Mouse (Mus musculus) heart, embryonic 15.5 days (tissue): ENCODE measurements around the gene Ell. TPM values are rescaled to one million over a fixed set of nuclear protein-coding genes. Genes with fewer than 3 reads are reported as not detected.

ENCODE experiments used
- ATAC-seq: fragments of 200-750 bp; cut with Nextera tagmentation; replicated peaks from 2 replicates; pipeline ENCODE4 v1.8.0; 2017; ENCODE audit warnings: low read depth, moderate TSS enrichment; ENCODE audit not compliant: insufficient number of reproducible peaks, insufficient read depth, low FRiP score
- H3K27ac ChIP-seq: fragments of 300-500 bp; sonication (generic); 2 replicates; pipeline ENCODE4 v1.5.1; 2015; ENCODE audit warnings: mild to moderate bottlenecking, inconsistent platforms
- H3K27me3 ChIP-seq: fragments of 300-500 bp; sonication (generic); 2 replicates; pipeline ENCODE4 v1.6.1; 2015; ENCODE audit warnings: inconsistent platforms
- H3K36me3 ChIP-seq: fragments of 300-500 bp; sonication (generic); 2 replicates; pipeline ENCODE4 v1.6.1; 2015; ENCODE audit warnings: mild to moderate bottlenecking, inconsistent platforms
- H3K4me1 ChIP-seq: fragments of 300-500 bp; sonication (generic); replicated peaks from 2 replicates; pipeline ENCODE4 v1.6.1; 2015; ENCODE audit warnings: inconsistent platforms
- H3K4me2 ChIP-seq: fragments of 300-500 bp; sonication (generic); 2 replicates; pipeline ENCODE4 v1.6.1; 2015; ENCODE audit warnings: inconsistent platforms, mild to moderate bottlenecking, moderate library complexity
- H3K4me3 ChIP-seq: fragments of 300-500 bp; sonication (generic); 2 replicates; pipeline ENCODE4 v1.5.1; 2015; ENCODE audit warnings: mild to moderate bottlenecking, inconsistent platforms
- H3K9ac ChIP-seq: fragments of 300-500 bp; sonication (generic); 2 replicates; pipeline ENCODE4 v1.6.1; 2015; ENCODE audit warnings: mild to moderate bottlenecking, inconsistent platforms
- H3K9me3 ChIP-seq: fragments of 300-500 bp; sonication (generic); replicated peaks from 2 replicates; pipeline ENCODE4 v1.6.1; 2016; ENCODE audit warnings: inconsistent platforms
- WGBS: fragments of 180-500 bp; shearing (Covaris S2); methylation state at CpG from one replicate; pipeline ENCODE4 v1.1.7; 2015; ENCODE audit warnings: mixed read lengths; 5-methylcytosine and 5-hydroxymethylcytosine counted together
- polyA plus RNA-seq: library from polyadenylated mRNA; unstranded; fragments of >200 nt; fragmentation: Nextera tagmentation; extraction: Ambion mirVana; gene quantifications from 2 replicates; pipeline ENCODE4 v1.2.1, GENCODE M21; 2015

Ell gene
- polyA plus RNA-seq, 1 experiment from 2014 or later: 10.8 TPM

DNA sequence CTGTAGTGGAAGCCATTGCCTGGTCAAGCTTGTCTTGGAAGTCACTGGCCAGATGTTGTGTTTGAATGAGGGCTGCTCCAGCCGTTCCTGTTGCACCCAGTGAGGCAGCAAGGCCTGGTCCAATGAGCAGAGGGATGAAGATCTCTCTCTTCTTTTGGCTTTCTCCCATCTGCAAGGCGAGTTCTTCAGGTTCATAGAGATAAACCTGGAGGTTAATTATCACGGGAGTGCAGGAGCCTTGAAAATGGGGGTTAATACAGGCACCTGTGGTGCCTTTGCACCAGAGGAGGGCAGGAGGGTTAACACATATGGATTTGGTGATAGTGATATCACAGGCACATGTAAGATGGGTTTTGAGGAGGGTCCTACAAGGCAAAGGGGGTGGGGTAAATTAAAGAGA is 83.0 kb downstream of the Ell start:
- 42% methylated on average over 3 of the region's 3 CpGs for whole genome bisulfite sequencing
- Histone ChIP-seq H3K27ac (no peak overlapping the region), H3K4me3 (no peak overlapping the region), H3K9ac (no peak overlapping the region), H3K9me3 (no peaks in the 10 kb centered on the region), H3K27me3 (peaks cover 15% of the 10 kb centered on the region), H3K4me2 (no peak overlapping the region), H3K4me1 (peaks cover 4% of the 10 kb centered on the region; the same call in 1 of the 2 replicates), H3K36me3 (no peaks in the 10 kb centered on the region)
- ATAC-seq: no peak

DNA sequence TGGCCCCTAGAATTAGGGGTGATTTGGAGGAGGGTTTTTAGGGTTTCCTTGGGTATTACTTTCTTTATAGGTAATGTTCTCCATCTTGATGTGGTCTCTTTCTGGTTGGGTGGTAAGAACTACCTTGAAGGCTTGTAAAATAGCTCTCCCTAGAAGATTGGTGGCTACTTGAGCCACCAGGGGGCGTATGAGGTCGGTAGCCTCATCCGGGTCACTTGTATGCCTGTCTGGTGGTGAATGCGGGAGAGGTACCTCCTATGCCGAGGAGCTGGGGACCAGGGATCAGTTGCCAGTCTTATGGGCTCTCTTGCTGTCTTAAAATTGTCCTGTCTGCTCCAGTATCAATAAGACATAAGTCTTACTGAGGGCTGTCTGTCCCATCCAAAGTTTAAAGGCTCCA is 85.8 kb downstream of the Ell start:
- no peak overlapping the region for H3K9ac ChIP-seq
- WGBS: 18% methylated on average over 5 of the region's 5 CpGs
- H3K9me3 ChIP-seq: no peaks in the 10 kb centered on the region
- H3K36me3 ChIP-seq: no peaks in the 10 kb centered on the region
- no peak overlapping the region for H3K27ac ChIP-seq
- H3K4me2 ChIP-seq: no peak overlapping the region
- H3K4me3 ChIP-seq: no peak overlapping the region
- peaks cover 12% of the 10 kb centered on the region for H3K27me3 ChIP-seq
- no peak for ATAC-seq
- peaks cover 11% of the 10 kb centered on the region for H3K4me1 ChIP-seq

DNA sequence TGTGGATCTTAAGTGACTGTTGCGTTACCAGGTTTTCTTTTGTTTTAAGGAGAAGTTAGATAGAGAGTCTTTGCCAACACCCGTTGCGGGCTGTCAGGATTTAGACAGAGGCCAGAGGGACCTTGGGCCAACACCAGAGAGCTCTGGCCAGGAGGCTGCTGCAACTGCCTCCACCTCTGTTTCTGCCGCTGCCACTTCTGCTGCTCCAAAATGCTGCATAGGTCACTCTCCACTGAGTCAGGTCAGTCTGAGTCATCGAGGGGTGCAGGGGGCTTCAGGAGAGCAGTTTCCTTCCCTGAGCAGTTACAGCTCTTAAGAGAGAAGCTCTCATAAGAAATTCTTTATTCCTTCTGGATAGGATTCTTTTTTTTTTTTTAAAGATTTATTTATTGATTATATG is 87.8 kb downstream of the Ell start:
- no peak overlapping the region for H3K4me2 ChIP-seq
- no peak overlapping the region for H3K9ac ChIP-seq
- H3K27me3 ChIP-seq: peaks cover 4% of the 10 kb centered on the region
- peaks cover 30% of the 10 kb centered on the region for H3K4me1 ChIP-seq
- H3K36me3 ChIP-seq: no peaks in the 10 kb centered on the region
- H3K4me3 ChIP-seq: no peak overlapping the region
- no peak overlapping the region for H3K27ac ChIP-seq
- 76% methylated on average over 5 of the region's 5 CpGs for WGBS
- ATAC-seq: no peak
- no peaks in the 10 kb centered on the region for H3K9me3 ChIP-seq

DNA sequence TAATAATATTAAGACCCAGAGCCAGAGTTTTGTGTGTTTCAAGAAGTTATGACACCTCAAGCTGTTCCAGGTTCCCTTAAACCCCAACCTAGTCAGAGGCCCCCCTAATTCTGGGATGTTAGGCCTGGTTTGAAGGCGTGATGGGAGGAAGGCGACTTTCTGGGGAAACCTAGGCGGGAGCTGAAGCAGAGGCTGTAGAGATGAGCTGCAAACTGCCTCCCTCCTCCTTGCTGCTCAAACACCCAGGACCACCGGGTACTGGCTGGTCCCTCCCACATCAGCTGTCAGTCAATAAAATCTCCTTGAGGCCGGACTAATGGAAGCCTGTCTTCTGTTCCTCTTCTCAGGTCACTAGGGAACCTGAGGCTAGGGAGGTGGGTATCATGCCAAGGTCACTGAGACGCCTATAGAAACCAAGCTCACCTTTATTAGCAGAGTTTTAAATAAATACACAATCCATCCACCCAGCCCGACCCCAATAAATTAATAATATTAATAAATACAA is 89.8 kb downstream of the Ell start:
- Histone ChIP-seq H3K27me3 (no peaks in the 10 kb centered on the region), H3K9ac (peak overlapping the region; percentile 58), H3K36me3 (no peaks in the 10 kb centered on the region), H3K4me3 (peak overlapping the region; percentile 53), H3K9me3 (no peaks in the 10 kb centered on the region), H3K4me2 (peak overlapping the region; percentile 66), H3K4me1 (peaks cover 42% of the 10 kb centered on the region), H3K27ac (peak overlapping the region; percentile 73)
- 54% methylated on average over 7 of the region's 7 CpGs for WGBS
- ATAC-seq: no peak

DNA sequence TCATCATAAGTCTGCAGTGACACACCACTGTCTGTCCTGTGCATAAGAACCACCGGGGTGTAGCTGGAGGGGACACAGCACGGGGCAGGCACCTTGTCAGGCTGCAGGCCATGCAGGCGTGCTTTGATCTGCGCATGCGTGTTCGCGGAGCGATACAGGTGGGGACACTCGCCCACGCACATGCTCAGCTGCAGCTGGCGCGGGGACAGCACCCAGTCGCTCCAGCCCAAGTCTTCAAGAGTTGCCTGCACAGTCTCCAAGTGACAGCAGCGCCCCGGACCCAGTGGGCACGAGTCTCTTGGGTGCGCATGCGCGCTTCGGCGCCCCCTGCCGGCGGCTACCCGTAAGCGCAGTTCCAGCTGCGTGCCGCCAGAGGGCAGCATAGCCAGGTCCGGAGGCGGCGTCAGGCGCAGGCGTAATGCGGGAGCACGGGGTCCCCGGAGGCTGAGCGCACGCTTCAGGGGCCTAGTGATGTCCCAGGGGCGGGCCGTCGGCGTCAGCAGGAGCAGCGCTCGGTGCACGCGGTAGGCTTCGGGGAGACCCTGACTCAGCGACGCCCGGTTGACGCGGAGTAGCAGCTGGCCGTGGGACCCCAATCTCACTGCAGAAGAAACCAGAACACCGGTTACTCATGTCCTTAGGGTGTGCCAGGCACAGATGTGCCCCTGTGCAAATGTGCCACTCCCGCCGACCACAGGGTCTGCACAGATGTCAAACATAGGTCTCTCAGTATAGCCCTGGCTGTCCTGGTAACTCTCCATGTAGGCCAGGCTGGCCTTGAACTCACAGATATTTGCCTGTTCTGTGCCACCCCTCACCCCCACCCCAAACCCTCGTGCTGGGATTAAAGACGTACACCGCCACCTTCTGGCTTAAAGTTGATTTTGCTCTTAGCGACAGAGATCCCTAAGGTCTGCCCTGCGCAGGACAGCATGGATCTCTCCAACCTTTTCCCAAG is 90.6 kb downstream of the Ell start:
- H3K9ac ChIP-seq: peak overlapping the region; percentile 58
- no peaks in the 10 kb centered on the region for H3K36me3 ChIP-seq
- peak overlapping the region; percentile 53 for H3K4me3 ChIP-seq
- H3K4me1 ChIP-seq: peaks cover 50% of the 10 kb centered on the region
- no peaks in the 10 kb centered on the region for H3K9me3 ChIP-seq
- peak; percentile 83 for ATAC-seq
- peak overlapping the region; percentile 73 for H3K27ac ChIP-seq
- H3K4me2 ChIP-seq: peak overlapping the region; percentile 66
- 2% methylated on average over 60 of the region's 60 CpGs for WGBS
- H3K27me3 ChIP-seq: no peaks in the 10 kb centered on the region

DNA sequence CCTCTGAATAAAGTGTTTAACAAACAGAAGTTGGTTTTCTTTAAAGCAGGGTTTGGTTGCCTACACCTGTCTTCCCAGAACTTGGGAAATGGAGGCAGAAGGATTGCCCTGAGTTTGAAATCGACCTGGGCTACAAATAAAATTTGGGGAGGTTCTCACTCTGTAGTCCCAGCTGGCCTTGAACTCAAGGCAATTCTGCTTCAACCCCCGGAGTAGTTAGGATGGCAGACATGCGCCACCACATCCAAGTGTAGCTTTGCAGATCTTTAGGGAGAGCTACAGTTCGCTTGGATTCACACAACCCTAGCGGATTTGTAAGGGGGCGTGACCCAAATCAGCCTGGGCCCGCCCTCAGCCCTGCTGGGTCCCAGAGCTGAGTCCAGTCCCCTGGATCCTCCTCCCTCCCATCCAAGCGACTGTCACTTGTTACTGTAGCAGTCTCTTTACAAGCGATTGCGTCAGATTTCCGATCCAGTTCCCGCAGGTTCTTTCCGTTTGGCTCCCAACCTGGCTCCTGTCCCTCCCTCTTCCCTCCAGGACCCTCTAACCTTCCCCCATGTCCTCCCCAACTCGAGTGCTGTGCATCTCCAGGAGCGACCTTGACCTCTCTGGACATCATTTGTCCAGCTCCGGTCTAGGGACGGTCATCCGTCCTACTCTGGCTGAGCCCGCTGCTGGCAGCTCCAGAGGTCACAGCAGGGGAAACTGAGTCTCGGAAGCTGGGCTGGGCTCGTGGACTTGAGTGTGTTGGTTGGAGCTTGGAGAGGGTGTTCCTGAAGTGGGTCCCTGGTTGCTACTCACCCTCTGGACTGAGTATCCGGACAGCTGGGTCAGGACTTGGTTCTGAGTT is 91.5 kb downstream of the Ell start:
- 16% methylated on average over 22 of the region's 22 CpGs for WGBS
- peaks cover 48% of the 10 kb centered on the region for H3K4me1 ChIP-seq
- H3K36me3 ChIP-seq: no peaks in the 10 kb centered on the region
- H3K27me3 ChIP-seq: no peaks in the 10 kb centered on the region
- peak overlapping the region; percentile 73 for H3K27ac ChIP-seq
- peak; percentile 21; the same call in 1 of the 2 replicates for ATAC-seq
- no peaks in the 10 kb centered on the region for H3K9me3 ChIP-seq
- H3K4me3 ChIP-seq: peak overlapping the region; percentile 53
- H3K9ac ChIP-seq: peak overlapping the region; percentile 5; the same call in 1 of the 2 replicates
- peak overlapping the region; percentile 66 for H3K4me2 ChIP-seq

DNA sequence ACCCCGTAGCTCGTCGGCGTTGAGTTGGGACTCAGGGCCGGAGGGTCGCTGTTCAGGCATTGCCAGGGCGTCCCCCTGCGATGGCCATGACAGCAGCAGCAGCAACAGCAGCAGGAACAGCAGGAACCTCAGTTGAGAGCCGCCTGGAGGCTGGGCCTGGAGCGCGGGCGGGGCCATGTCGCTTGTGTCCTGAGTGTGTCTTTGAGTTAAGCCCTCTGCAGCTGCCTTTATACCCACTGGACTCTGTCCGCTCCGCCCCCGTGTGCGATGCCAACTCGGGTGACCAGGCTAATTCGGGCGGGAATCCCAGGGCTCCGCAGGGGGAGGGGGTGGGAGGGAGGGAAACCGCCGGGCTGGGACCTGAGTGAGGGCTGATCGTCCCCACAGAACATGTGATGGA is 92.2 kb downstream of the Ell start:
- peak overlapping the region; percentile 53 for H3K4me3 ChIP-seq
- H3K27ac ChIP-seq: peak overlapping the region; percentile 73
- ATAC-seq: no peak; the same call in 1 of the 2 replicates

DNA sequence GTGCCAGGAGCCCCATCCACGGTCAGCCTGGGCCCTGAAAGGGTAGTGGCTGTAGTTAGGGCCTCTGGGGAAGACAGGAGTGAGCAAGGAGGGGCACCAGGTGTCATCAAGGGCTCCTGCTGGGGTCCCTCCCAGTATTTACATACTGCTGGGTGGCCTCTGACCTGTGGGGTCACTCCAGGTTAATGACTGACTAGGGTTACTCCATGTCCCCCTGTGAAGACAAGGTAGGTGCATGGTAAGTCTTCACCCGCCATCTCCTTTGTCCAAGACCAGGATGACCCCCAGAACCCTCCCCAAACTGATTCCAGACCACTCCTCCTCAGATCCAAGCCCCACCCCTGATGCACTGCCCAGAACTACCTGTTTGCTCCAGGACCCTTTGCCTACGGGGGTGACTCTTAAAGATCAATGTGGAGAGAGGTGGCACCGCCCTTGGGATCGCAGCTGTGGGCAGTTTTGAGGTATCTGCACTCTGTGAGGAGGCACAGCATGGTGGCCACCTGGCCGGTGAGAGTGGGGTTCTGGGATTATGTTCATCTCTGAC is 93.2 kb downstream of the Ell start, which contains the start of gene Gdf15:
Gene Gdf15 (minus strand): TSS at position 111 of the 547 bp plus-strand sequence.
- Histone ChIP-seq H3K9ac (no peak within 1 kb of the TSS), H3K4me2 (peak within 1 kb of the TSS; percentile 66), H3K27me3 (no peaks in the 10 kb centered on the region), H3K36me3 (no peaks in the 10 kb centered on the region), H3K27ac (peak within 1 kb of the TSS; percentile 73), H3K4me1 (peaks cover 51% of the 10 kb centered on the region), H3K9me3 (no peaks in the 10 kb centered on the region), H3K4me3 (peak within 1 kb of the TSS; percentile 53)
- ATAC-seq: no peak
- WGBS: 83% methylated on average over 6 of the region's 6 CpGs

More for the DNA sequence above, 92.2 kb downstream of the Ell start:
- WGBS: 11% methylated on average over 24 of the region's 24 CpGs
- no peak overlapping the region for H3K9ac ChIP-seq
- H3K4me2 ChIP-seq: peak overlapping the region; percentile 66
- no peaks in the 10 kb centered on the region for H3K36me3 ChIP-seq
- H3K27me3 ChIP-seq: no peaks in the 10 kb centered on the region
- peaks cover 48% of the 10 kb centered on the region for H3K4me1 ChIP-seq
- H3K9me3 ChIP-seq: no peaks in the 10 kb centered on the region

DNA sequence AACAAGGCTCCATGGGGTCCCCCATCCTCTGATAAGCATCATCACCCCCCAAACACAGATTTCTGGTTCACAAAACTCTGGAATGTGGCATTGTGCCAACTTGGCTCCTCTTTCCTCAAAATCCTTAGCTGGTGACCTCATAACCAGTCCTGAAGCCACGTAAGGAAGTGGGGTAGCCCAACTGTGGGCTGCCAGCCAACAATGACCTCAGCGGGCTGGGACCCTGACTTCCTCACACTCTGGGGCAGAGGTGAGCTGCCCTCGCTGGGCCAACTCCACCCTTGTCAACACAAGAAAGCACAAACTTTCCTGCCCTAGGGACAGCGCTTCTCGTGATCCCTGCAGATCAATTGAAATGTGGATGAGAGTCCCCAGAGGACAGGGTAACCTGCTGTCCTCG is 94.8 kb downstream of the Ell start:
- Histone ChIP-seq H3K27ac (peak overlapping the region; percentile 64), H3K4me1 (peaks cover 61% of the 10 kb centered on the region), H3K4me3 (no peak overlapping the region), H3K27me3 (no peaks in the 10 kb centered on the region), H3K9ac (no peak overlapping the region), H3K9me3 (no peaks in the 10 kb centered on the region), H3K36me3 (no peaks in the 10 kb centered on the region), H3K4me2 (no peak overlapping the region)
- no peak for ATAC-seq
- 23% methylated on average over 6 of the region's 6 CpGs for WGBS

DNA sequence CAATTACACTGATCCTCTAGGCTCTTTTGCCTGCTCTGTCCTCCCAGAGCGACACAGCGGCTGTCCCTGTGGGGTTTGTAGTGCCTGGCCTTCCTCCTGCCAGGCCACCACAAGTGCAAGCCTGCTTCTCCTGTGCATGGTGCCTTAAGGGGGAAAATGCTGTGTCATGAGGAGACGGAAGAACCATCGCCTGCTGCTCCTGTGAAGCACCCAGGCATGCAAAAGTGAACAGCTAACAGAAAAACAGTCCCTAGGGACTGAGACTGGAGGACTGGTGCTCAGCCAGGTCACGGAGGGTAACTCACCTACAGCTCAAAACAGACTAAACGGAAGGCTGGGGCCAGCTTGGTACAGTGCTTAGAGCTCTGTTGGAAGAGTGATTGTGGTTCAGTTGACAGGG is 96.3 kb downstream of the Ell start:
- H3K4me2 ChIP-seq: no peak overlapping the region
- 80% methylated on average over 6 of the region's 6 CpGs for WGBS
- H3K4me3 ChIP-seq: no peak overlapping the region
- H3K27ac ChIP-seq: 0 out of 2 replicates have a peak overlapping the region, but pooled peaks have one; percentile 1
- no peak overlapping the region for H3K9ac ChIP-seq
- H3K36me3 ChIP-seq: no peaks in the 10 kb centered on the region
- H3K9me3 ChIP-seq: no peaks in the 10 kb centered on the region
- no peaks in the 10 kb centered on the region for H3K27me3 ChIP-seq
- peaks cover 54% of the 10 kb centered on the region for H3K4me1 ChIP-seq
- ATAC-seq: no peak

DNA sequence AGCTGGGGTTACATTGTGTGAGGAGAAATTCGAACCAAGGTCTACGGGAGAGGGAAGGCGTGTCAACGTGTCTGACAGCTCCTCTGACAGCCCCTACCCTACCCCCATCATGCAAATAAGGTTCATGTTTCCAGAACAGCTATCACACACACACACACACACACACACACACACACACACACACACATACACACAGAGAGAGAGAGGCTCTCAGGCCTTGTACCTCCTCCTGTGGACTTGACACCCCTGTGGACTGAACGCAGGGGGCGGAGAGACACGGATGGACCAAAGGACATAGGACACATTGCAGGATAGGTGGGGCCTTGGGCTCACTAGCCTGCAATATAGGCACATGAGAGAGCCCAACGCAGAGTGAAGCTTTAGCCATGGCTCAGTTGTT is 97.6 kb downstream of the Ell start:
- no peak overlapping the region for H3K9ac ChIP-seq
- H3K4me3 ChIP-seq: no peak overlapping the region
- H3K36me3 ChIP-seq: no peaks in the 10 kb centered on the region
- H3K27me3 ChIP-seq: no peaks in the 10 kb centered on the region
- H3K9me3 ChIP-seq: no peaks in the 10 kb centered on the region
- peaks cover 41% of the 10 kb centered on the region for H3K4me1 ChIP-seq
- 60% methylated on average over 8 of the region's 8 CpGs for WGBS
- H3K27ac ChIP-seq: no peak overlapping the region
- no peak overlapping the region for H3K4me2 ChIP-seq
- ATAC-seq: no peak
